Comparison of ENCODE assay signal across 9 mouse cellular contexts in the genomic region with DNA sequence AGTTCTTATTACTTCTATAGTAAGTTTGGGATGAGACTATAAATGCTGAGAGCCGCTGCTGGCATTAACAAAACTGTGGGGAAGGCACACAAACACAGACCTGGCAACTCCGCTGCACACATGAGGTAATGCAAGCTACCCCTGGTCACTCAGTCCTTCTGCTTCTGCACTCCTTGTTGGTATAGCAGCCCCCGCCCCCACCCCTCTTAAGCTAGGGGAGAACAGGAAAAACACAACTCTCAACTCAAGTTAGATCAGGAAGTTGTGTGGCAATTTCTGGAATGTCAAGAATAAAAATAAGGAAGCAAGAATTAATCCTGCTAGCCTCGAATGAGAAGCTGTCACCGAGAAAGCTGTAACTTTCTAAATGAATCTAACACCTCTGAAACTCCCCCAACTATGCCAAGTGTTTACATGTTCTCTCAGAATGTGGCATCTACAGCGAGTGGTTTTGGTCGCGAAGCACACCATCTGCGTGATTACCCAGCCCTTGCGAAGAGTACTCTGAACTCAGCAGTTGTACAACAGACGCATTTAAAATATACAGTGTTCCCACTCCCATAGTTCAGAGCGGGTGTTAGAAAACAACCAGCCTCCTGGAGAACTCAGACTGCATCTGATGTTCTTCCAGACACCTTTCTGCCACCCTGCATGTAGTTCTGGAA.
DNase-seq lines count a peak whose midpoint lies in the region; ATAC-seq and TF ChIP-seq lines count a peak whose summit lies in the region.
"Had no signal": no experiment of that assay in that cellular context is flagged by ENCODE, and none has a peak within 500 bp of the region (broad histone marks: within the 10 kb centered on the region; RNA-seq: fewer than 3 reads in every experiment).

No protein-coding gene starts in this region.

- peaks cover 8% of the 10 kb centered on the region for H3K4me1 ChIP-seq in lung, adult 2 months (ENCODE audit: control insufficient read depth, insufficient read depth, low read length)
- peaks cover 13% of the 10 kb centered on the region; the same call in 1 of the 2 replicates for H3K4me1 ChIP-seq in lung, embryonic 14.5 days (ENCODE audit: insufficient read depth)
- 0 out of 2 replicates have a peak, but pooled peaks cover 7% of the 10 kb centered on the region for H3K4me1 ChIP-seq in stomach, postnatal 0 days (replicated peaks; ENCODE audit: control insufficient read depth, insufficient read depth)

- H3K4me2 ChIP-seq in lung, embryonic 14.5 days: peak overlapping the region; percentile 46
- H3K4me2 ChIP-seq in stomach, postnatal 0 days (replicated peaks; ENCODE audit: low read depth): peak overlapping the region; percentile 9; the same call in 1 of the 2 replicates

- TF ChIP-seq CTCF in lung, adult 2 months (IDR thresholded peaks at IDR 0.05; ENCODE audit: insufficient read depth, low read length): no peak
- no peak for TF ChIP-seq CTCF in lung, embryonic 14.5 days (IDR thresholded peaks at IDR 0.05; ENCODE audit: low read depth)
- TF ChIP-seq CTCF in stomach, postnatal 0 days (IDR thresholded peaks at IDR 0.05; ENCODE audit: low read depth): no peak

- H3K36me3 ChIP-seq in lung, embryonic 14.5 days (ENCODE audit: insufficient read depth): no peaks in the 10 kb centered on the region
- H3K36me3 ChIP-seq in stomach, postnatal 0 days (ENCODE audit: control insufficient read depth, insufficient read depth, low read length): no peaks in the 10 kb centered on the region

- TF ChIP-seq EP300 in stomach, postnatal 0 days (optimal IDR thresholded peaks at IDR 0.05): no peak

- ATAC-seq in frontal cortex, adult (ENCODE audit: low TSS enrichment): peak; percentile 79
- peak; percentile 47; the same call in 1 of the 2 replicates for ATAC-seq in lung, embryonic 14.5 days (ENCODE audit: insufficient read depth)
- ATAC-seq in stomach, postnatal 0 days (ENCODE audit: low FRiP score, low TSS enrichment): no peak
- no peak for ATAC-seq in inflammation-experienced regulatory T-cells, adult 6 months

- H3K9me3 ChIP-seq in lung, embryonic 14.5 days (ENCODE audit: low read depth, low read length): no peaks in the 10 kb centered on the region
- H3K9me3 ChIP-seq in stomach, postnatal 0 days (ENCODE audit: control insufficient read depth, low read length): no peaks in the 10 kb centered on the region

- no peak overlapping the region for H3K9ac ChIP-seq in lung, embryonic 14.5 days
- no peak overlapping the region for H3K9ac ChIP-seq in stomach, postnatal 0 days (ENCODE audit: low read length)

- no peak overlapping the region for H3K27ac ChIP-seq in lung, embryonic 14.5 days (ENCODE audit: low read depth)
- H3K27ac ChIP-seq in stomach, postnatal 0 days (replicated peaks): no peak overlapping the region

- no peak overlapping the region for H3K4me3 ChIP-seq in lung, adult 2 months (replicated peaks; ENCODE audit: extremely low read depth, low read depth, low read length)
- no peak overlapping the region; the same call in 1 of the 2 replicates for H3K4me3 ChIP-seq in lung, embryonic 14.5 days (ENCODE audit: low read depth, low read length)
- H3K4me3 ChIP-seq in stomach, postnatal 0 days (ENCODE audit: low read depth, low read length): no peak overlapping the region

- no peak for DNase-seq in frontal cortex, postnatal 25 days (ENCODE audit: low spot score in 2 of 2)
- DNase-seq in lung, adult 2 months: peak; percentile 14
- DNase-seq in lung, postnatal 14 days: no peak
- peak; percentile 49 for DNase-seq in lung, embryonic 14.5 days
- no peak for DNase-seq in stomach, postnatal 0 days (ENCODE audit: low spot score)
- DNase-seq in thymus, postnatal 25 days: no peak
- DNase-seq: adrenal gland, adult 2 months had no signal

- WGBS in lung, adult 2 months: 14% methylated on average over 12 of the region's 12 CpGs
- 17% methylated on average over 12 of the region's 12 CpGs for WGBS in lung, embryonic 14.5 days
- 37% methylated on average over 12 of the region's 12 CpGs for WGBS in stomach, postnatal 0 days

- no peaks in the 10 kb centered on the region for H3K27me3 ChIP-seq in lung, embryonic 14.5 days (ENCODE audit: insufficient read depth, low read length)
- H3K27me3 ChIP-seq in stomach, postnatal 0 days (ENCODE audit: control insufficient read depth, insufficient read depth, low read length): no peaks in the 10 kb centered on the region

- no peak for TF ChIP-seq POLR2A in lung, adult 2 months (IDR thresholded peaks at IDR 0.05; ENCODE audit: borderline replicate concordance, extremely low read depth, low read depth, low read length)

Comparison
In these comparisons a context has a peak if more than half of its experiments do, and no peak if none do; other contexts are left out.
1. DNase-seq: peak in lung, adult 2 months (single experiment) and lung, embryonic 14.5 days (single experiment); none in frontal cortex, postnatal 25 days (0 of 2), lung, postnatal 14 days (single experiment), stomach, postnatal 0 days (single experiment) and thymus, postnatal 25 days (single experiment).
2. ATAC-seq: peak in frontal cortex, adult (single experiment) and lung, embryonic 14.5 days (single experiment); none in stomach, postnatal 0 days (single experiment) and inflammation-experienced regulatory T-cells, adult 6 months (single experiment).